Mouse (Mus musculus) kidney, postnatal 14 days (tissue): ENCODE results near the gene Rsc1a1.

Source experiments
- DNase-seq: peaks from one replicate; pipeline ENCODE4 v3.0.0; 2022; ENCODE audit warnings: mixed read lengths

Gene Rsc1a1

DNA sequence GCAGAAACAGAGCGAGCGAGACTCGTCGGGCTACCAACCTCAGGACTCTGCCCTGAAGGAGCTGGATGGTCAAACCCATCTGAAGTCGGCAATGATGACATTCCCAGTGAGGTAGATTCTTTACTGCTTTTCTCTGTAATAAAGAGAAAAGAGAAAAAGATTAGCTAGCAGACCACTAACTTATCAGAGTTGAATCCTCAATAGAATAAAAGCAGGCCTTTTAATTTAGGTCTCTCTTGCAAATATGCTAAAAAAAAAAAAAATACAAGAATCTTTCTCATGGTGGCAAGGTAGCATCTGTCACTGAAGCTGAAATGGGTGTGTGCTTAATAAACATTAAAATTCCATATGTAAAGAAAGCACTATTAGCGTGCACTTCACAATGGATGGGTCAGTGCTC is at the start of gene Rsc1a1:
TSS of gene Rsc1a1 (minus strand) at position 101 of the 400 bp plus-strand sequence.
- no peak for DNase-seq

DNA sequence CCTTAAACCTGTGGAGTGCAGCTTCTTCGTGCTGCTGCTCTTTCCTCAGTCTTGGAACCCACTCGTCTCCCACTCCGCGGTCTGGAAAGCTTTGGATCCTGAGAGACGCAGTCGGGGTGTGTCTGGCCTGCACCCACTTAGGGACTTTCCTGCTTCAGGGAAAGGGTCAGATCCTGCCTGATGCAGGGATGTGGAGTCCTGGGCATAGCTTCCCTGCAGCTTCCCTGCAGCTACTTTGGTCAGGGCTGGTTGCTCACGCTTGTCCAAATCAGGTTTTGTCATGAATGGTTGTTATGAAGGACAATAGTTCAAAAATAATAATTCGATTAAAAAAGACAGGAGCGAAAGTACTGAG is 49.8 kb upstream of the Rsc1a1 start:
- DNase-seq, result no peak

DNA sequence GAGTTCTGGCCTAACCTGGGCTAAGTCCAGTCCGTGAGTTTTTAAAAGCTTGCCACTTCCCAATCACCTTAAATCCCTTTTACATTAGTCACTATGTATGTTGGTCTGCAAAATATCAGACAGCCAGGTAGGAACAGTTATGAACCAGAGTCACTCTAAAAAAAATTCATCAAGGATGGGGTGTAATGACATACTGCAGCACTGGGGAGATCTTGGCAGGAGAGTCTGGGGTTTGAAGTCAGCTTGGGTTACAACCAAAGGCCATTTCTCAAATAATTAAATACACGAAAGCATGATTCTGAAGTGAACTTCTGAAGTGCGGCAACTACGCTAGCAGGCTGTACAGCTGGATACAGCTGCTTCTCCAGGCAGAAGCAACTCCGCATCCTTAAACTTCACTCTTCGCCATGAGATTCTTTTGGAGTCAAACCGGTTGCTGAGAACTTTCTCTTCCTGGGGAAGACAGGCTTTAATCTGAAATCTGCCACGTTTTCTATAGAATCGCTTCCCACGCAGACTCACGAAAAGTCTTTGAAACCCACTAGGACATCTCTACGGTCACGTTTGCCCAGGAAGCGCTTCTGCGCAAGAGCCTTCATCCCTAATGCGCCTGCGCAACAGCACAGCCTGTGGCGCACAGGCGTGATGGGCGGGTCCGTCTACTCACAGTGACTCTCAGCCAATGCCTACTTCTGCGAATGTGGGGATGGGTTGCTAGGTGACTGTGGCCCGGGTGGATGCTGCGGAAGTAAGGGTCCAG is 49.2 kb upstream of the Rsc1a1 start:
- peak; percentile 94 for DNase-seq

DNA sequence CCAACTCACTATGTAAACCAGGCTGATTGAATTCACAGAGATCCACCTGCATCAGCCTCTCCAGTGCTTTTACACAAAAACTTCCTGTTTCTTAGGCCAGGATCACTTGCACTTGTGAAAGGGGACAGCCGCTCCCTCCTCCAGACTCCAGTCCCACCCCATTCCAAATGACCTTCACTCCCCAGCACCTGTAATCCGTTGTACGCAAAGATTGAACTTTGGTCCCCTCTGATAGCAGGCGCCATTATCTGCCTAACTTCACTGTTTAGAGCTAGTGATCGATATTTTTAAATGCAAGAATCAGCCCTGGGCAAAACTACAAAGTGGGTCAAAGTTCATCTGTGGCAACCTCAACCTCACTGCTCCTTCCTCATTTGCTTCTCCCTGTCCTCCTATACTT is 46.4 kb upstream of the Rsc1a1 start:
- DNase-seq, result no peak

DNA sequence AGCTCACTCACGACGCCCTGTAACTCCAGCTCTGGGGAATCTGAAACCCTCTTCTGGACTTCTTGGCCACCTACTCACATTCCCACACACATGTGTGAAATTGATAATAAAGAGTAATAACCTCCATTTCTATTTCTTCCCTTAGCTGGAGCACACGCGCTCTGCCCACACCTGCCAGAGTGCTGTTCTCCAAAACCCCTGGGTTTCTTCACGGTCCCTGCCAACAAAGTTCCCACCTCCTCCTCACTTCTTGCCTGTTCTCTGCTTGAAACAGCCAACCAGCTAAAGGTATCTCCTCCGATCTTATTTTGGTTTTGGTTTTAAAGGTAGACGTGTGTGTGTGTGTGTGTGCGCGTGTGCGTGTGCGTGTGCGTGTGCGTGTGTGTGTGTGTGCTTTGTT is 45.0 kb upstream of the Rsc1a1 start:
- no peak for DNase-seq

DNA sequence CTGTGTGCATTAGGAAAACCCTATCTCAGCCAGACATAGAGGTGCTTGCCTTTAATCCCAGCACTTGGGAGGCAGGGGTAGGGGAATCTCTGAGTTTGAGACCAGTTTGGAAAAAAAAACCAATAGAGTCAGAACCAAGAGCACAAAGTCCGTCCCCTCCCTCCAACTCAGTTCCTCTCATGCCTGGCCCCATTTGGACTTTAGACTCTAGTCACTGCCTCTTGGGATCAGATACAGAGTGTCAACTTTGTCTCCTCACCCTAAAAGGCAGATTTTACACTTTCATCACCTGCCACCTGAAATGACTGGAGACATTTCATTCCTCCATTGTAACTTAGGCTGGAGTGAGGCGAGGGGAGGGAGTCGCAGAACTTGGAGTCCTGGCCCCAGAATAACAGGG is 43.9 kb upstream of the Rsc1a1 start:
- peak; percentile 53 for DNase-seq

DNA sequence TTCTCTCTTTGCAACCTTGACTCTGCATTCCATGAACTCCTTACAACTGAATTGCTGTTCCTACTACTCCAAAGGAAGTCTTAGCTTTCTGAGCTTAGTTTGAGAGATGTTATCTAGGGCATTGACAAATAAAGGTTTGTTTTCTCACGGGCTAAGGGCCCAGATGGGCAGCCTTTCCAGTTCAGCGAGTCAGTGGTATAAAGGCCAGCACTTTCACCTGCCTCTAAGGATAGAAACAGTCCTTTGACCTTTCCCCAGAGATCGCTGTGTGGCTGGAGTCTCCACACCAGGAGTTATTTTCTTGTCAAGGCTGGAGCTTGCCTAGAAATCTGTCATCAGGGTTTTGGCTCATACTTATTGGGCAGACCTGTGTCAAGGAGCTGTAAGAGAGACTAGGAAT is 40.3 kb upstream of the Rsc1a1 start:
- peak; percentile 60 for DNase-seq

DNA sequence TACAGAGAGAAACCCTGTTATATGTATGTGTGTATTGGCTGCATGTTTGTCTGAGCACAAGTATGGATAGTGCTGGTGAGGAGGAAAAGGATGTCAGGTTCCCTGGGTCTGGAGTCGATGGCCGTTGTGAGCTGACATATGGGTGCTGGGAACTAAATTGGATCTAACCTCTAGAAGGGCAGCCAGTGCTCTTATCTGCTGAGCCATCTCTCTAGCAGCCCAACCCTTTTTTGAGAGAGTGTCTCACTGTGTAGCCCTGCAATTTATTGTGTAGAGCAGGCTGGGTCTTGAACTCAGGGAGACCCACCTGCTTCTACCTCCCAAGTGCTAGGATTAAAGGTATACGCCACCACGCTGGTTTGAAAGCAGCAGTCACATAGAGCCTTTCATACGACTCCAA is 39.9 kb upstream of the Rsc1a1 start:
- DNase-seq, result no peak

DNA sequence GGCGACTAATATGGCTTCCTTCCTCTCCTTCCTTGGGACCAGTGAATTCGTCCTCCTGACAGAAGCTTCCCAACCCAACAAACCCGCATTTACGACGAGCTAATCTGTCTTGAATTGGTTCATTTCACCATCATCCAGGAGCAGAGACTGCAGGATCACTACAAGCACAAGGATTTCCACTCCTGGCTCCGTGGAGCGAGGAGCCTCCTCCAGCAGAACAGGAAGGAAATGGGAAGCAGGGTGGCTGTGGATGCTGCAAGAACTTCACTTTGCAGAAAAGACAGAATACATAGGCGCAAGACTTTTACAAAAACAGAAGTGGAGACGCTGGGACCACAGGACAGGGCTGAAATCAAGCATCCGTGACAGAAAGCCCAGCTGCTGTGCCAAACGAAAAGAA is 39.2 kb upstream of the Rsc1a1 start:
- DNase-seq, result no peak

DNA sequence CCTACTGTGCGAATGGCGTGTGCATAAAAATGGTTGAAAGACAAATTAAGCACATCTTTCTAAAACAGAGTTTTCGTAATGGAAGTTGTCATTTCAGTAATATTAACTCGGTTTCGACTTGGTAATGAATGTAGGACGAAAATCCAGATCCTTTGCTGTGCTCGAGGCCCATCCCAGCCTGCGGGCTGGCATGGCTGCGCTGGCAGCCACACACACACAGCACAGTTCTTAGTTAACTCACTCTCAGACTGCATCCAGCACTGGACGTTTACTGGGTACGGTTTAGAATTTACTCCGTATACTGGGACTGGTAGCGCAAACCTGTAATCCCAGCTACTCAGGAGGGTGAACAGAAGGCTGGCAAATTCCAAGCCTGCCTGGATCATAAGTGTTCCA is 38.3 kb upstream of the Rsc1a1 start:
- DNase-seq, result no peak

DNA sequence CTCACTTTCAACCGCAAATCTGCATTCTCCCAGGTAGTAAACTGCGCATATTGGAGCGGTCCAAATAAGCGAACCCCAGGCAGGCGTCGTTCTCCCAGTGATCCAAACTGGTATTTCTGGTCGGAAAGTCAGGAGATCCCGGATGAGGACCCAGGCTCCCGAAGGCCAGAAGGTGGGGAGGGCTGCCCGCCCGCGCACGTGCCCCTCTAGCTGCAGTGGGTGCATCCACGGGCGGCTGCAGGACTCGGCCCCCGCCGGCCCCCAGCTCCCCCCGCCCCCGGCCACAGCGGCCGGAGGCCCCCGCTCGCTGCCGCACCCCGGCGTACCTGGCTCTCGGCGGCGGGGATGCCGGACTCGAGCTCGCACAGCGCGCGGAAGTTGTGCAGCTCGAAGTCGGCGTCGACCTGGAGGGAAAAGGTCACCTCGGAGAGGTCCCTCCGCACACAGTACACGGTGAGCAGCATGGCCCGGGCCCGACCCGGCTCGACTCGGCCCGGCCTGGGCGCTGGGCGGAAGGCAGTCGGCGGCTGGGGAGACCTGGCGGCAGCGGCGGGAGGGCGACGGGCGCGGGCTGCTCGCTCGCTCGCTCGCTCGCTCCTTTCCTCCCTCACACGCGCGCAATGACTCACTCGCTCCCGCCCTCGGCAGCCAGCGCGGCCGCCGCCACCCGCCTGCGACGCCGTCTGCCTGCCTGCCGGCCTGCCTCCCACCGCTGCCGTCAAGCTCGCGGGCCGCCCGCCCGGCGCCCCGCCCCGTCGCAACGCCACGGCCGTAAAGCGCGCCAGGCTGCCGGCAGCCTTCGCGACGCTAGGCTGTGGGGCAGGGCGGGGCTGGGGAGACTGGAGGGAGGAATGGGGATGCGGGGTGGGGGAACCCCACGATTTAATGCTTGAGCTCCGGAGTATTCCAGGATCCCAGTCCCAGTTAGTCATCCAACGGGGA is 37.6 kb upstream of the Rsc1a1 start, which contains the start of gene Ddi2:
TSS of gene Ddi2 (minus strand) at position 689 of the 942 bp plus-strand sequence.
- DNase-seq, result peak; percentile 96

DNA sequence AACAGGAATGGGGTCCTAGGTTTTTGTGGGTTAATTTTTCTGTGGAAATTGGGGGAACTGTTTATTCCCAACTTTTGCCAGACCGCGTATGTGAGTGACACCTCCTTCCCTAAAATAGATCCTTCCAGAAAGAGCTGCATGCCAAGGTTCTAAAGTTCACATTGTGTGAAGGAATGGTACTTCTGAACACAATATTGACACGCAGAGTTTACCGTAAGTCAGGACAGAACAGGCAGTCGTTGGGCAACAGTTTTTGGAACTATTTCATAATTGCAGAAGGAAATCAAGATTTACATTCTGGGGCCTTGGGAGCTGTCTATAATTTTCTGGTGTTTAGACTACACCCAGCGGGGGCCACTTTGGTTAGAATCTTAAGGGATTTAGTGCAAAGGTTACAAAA is 36.6 kb upstream of the Rsc1a1 start:
- no peak for DNase-seq

DNA sequence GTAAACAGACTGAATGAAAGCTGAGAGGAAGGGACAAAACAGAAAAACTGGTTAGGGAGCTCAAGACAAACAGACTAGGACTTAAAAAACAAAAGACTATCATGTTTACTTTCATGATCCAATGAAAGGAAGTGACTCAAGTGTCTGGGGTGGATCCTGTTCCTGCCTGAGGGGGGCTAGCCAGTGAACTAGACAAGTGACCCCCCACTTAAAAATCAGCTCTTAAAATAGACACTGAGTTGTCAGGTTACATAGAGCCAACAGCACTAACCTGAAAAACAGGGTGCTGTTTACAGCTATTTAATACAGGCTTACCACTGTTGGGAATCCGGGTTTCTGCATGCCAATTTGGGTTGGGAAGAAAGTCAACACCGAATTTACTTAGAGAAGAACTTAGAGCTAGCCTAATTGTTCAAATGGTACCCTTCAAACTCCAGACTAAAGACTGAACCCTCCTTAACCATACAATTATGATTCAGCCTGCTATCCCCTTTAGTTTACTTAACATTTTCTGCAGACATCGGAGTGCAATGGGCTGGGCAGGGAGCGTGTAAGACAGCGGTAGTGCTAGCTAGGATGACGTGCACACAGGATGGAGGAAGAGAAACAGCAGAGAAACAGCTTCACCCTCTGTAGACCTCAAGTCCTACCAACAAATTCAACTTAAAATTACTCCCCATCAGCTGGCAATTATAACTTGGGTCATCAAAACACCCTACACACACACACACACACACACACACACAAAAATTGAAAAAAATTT is 35.5 kb upstream of the Rsc1a1 start:
- DNase-seq, result no peak

DNA sequence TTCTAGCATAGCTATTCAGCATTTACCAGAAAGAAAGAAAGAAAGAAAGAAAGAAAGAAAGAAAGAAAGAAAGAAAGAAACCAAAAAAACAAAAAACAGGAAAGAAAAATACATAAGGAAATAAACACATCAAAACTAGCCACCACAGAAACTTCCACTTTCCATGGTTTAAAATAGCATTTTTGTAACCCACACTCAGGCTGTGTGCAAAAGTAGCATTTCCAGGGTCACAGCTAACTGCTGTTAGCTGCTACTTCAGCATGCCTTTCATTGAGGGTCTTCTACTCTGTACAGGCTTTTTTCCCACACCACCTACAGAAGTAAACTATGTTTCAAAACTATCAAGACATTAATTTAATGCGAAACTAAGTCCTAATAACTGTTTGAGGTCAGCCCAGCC is 33.9 kb upstream of the Rsc1a1 start:
- DNase-seq, result no peak

DNA sequence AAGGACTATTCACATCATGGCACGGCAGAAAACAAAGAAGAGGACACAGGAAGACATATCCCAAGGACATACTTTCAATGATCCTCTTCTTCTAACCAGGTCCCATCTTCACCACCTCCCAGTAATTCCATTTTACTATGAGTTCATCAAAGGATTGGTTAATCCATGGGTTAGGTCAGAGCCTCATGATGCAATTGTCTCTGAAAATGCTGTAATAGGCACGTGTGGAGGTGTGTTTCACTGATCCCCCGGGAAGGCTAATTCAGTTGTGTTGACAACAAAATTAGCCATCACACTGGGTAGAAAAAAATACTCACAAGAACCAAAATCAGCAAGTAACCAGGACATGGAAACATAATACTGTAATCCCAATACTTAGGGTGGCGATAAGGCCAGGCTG is 32.2 kb upstream of the Rsc1a1 start:
- no peak for DNase-seq

DNA sequence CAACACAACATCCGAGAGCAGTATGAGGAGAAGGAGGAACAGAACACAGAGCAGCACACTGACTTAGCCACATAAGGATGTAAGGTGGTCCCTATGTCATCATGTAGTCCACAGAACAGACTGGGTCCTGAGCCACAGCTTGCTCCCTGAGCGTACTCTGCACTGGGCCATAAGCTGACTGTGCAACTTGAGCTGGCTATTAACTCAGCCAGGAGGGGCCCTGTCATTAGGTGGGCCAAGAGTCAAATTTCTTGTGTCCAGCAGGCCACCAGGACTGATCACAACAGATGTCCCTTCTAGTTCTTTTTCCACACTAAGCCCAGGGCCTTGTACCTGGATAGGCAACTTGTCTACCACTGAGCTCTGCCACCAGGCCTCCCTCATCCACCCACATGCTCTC is 29.6 kb upstream of the Rsc1a1 start:
- peak; percentile 28 for DNase-seq

DNA sequence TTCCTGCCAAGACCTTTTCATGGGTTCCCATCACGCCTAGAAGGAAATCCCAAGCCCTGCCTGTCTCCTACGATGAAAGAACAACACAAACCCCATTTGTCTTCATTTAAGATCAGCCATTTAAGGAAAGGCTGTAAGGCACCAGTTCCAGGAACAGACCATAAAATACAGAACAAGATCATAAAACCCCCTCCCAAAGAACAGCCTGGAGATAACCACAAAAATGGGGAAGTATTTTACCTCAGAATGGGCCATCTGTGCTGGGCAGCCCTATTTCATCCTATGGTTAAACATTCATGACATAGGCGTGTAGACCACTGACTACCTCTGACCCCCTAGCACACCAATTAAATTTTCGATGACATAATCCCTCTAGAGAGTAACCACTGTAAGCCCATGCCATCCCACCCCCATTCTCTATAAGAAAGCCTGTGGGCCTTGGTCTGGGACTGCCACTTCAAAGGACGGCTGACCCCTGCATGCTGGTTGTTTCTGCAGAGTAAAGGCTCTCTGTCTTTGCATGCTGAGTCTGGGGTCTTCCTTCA is 28.3 kb upstream of the Rsc1a1 start:
- DNase-seq, result no peak

DNA sequence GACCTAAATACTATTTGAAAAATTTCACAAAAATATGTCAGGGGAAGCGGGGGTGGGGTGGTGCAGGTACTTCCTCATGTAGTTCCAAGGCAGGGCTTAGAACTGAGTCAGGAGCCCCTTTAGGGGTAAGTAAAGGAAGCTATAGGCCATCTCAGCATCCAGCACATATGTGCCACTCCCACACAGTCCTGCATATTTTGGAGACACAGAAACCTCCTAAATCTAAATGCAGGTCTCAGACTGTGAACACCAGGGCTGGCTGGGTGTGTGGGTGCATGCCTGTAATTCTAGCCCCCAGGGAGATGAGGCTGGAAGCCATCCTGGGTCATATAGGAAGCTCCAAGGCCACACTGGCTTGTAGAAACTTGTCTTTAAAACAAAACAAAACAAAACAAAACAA is 25.9 kb upstream of the Rsc1a1 start:
- DNase-seq, result no peak

DNA sequence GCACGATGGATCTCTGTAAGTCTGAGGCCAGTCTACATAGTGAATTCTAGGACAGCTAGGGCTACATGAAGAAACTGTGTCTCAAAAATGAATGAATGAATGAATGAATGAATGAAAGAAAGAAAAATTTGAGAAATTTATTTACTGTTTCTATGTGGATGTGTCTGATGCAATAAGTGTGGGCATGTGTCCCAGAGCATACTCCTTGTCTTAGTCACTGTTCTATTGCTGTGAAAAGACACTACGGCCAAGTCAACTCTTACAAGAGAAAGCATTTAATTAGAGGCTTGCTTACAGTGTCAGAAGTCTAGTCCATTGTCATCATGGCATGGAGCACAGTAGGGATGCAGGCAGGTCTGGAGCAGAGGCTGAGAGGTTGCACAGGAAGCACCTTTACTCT is 23.6 kb upstream of the Rsc1a1 start:
- DNase-seq, result no peak

DNA sequence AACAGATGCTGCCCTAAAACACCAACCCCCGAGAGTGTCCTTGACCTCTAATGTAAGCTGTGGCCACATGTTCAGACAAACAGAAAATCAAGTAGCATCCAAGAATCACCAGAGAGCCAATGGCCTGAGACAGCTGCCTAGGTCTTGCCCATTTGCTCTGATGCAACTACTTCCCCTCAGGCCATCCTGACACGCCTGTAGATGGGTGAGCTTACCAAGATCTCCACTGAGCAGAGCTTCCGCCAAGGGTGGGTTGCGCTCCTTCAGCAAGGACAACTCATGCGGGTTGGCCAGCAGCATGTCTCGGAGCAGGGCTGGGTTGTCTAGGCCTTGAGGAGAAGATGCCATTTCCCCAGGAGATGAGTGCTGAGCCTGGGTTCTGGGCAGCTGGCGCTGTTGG is 22.6 kb upstream of the Rsc1a1 start:
- no peak for DNase-seq

DNA sequence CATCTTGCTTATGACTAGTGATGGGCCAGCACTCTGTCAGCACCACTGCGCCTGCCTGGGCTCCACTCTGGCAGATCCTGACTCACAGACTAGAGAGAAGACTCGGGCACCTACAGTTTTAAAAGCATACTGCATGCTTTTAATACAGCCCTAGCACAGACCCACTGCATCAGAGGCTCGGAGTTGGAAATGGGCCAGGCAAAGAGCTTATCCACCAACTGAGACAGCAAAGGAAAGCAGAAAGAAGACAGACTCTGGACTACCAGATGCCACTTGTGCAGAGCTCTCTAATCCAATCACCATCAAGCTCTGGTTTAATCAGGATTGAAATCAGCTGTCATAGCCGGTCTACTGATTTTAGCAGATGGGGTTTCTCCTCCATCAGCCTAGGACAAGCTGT is 19.9 kb upstream of the Rsc1a1 start:
- peak; percentile 43 for DNase-seq

DNA sequence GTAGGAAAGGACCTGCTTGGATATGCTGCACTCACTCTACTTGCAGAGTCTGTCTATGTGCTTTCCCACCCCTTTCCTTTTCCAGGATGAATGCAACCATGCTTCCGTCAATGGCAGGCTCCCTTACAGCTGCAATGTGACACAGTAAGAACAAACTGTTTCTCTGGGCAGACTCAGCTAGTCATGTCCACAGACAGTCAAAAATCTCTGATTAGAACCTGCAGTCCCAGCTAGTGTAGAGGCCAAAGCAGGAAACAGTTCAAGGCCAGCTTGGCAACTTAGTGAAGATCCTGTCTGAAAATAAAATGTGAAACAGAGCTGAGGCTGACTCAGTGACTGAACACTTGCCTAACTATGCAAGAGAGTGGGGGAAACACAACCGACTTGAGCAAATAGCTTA is 19.2 kb upstream of the Rsc1a1 start:
- no peak for DNase-seq

DNA sequence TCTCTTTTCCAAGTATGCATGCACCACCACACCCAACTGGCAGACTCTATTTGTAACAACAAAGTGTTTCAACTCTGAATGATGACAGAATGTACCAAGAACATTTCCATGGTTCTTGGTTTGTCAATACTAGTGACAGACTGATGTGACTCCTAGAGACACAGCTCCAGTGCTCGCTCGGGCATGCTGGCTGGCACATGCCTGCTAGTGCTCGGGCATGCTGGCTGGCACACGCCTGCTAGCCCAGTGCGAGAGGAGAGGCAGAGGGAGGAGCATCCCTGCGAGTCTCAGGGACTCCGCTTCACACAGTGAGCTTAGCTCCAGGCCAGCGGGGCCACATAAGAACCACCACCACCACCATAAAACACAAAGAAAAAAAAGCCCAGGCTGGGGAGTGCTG is 9.3 kb upstream of the Rsc1a1 start:
- no peak for DNase-seq
